Mouse (Mus musculus) forebrain, embryonic 14.5 days (tissue): ENCODE measurements at regions not wholly inside any gene's neighbourhood (a gene's known extent, or its start where the extent isn't known, plus 50 kb on each side); places are given as distances from the start of the nearest gene placed in this dataset.

Experiments used
- ATAC-seq: fragments of 200-750 bp; cut with Nextera tagmentation; 2 replicates; pipeline ENCODE4 v1.8.0; 2017; ENCODE audit warnings: mild to moderate bottlenecking, moderate library complexity
- DNase-seq: peaks from one replicate; pipeline ENCODE4 v3.0.0-alpha.2; 2015; ENCODE audit warnings: low spot score
- H3K27ac ChIP-seq: fragments of 300-500 bp; sonication (generic); 2 replicates; pipeline ENCODE4 v1.5.1; 2014; ENCODE audit warnings: low read depth, mild to moderate bottlenecking, control low read depth, low read length, moderate library complexity
- H3K27me3 ChIP-seq: fragments of 300-500 bp; sonication (generic); replicated peaks from 2 replicates; pipeline ENCODE4 v1.6.1; 2014; ENCODE audit warnings: low read length, control low read depth, mixed read lengths; ENCODE audit not compliant: control insufficient read depth, insufficient read depth
- H3K36me3 ChIP-seq: fragments of 300-500 bp; sonication (generic); 2 replicates; pipeline ENCODE4 v1.6.1; 2014; ENCODE audit warnings: low read length, control low read depth; ENCODE audit not compliant: control insufficient read depth, insufficient read depth
- H3K4me1 ChIP-seq: fragments of 300-500 bp; sonication (generic); 2 replicates; pipeline ENCODE4 v1.6.1; 2014; ENCODE audit warnings: antibody characterized with exemption, low read length, control low read depth; ENCODE audit not compliant: control insufficient read depth, insufficient read depth
- H3K4me2 ChIP-seq: fragments of 300-500 bp; sonication (generic); 2 replicates; pipeline ENCODE4 v1.6.1; 2014; ENCODE audit warnings: mild to moderate bottlenecking, control low read depth, low read length
- H3K4me3 ChIP-seq: fragments of 300-500 bp; sonication (generic); 2 replicates; pipeline ENCODE4 v1.5.1; 2014; ENCODE audit warnings: low read depth, low read length, control low read depth
- H3K9ac ChIP-seq: fragments of 300-500 bp; sonication (generic); 2 replicates; pipeline ENCODE4 v1.6.1; 2014; ENCODE audit warnings: mild to moderate bottlenecking, low read length, control low read depth, moderate library complexity
- H3K9me3 ChIP-seq: fragments of 300-500 bp; sonication (generic); replicated peaks from 2 replicates; pipeline ENCODE4 v1.6.1; 2016; ENCODE audit warnings: low read length, control low read depth, mixed read lengths; ENCODE audit not compliant: control insufficient read depth
- WGBS: fragments of 180-500 bp; shearing (Covaris S2); extraction: QIAGEN DNeasy Blood & Tissue Kit; methylation state at CpG from one replicate; pipeline ENCODE4 v1.1.7; 2014; 5-methylcytosine and 5-hydroxymethylcytosine counted together

GRCm38 (mm10) chr17:27349432-27349831 lies 145.2 kb upstream of the Lemd2 start:
- H3K4me3 ChIP-seq, result no peak overlapping the region
- H3K9ac ChIP-seq, result no peak overlapping the region
- H3K27ac ChIP-seq, result no peak overlapping the region
- H3K4me2 ChIP-seq, result no peak overlapping the region
- no peaks in the 10 kb centered on the region for H3K9me3 ChIP-seq
- WGBS, result 93% methylated on average over 4 of the region's 4 CpGs
- H3K36me3 ChIP-seq, result no peaks in the 10 kb centered on the region
- no peaks in the 10 kb centered on the region for H3K4me1 ChIP-seq
- H3K27me3 ChIP-seq, result no peaks in the 10 kb centered on the region
- DNase-seq, result no peak
- ATAC-seq, result no peak

DNA sequence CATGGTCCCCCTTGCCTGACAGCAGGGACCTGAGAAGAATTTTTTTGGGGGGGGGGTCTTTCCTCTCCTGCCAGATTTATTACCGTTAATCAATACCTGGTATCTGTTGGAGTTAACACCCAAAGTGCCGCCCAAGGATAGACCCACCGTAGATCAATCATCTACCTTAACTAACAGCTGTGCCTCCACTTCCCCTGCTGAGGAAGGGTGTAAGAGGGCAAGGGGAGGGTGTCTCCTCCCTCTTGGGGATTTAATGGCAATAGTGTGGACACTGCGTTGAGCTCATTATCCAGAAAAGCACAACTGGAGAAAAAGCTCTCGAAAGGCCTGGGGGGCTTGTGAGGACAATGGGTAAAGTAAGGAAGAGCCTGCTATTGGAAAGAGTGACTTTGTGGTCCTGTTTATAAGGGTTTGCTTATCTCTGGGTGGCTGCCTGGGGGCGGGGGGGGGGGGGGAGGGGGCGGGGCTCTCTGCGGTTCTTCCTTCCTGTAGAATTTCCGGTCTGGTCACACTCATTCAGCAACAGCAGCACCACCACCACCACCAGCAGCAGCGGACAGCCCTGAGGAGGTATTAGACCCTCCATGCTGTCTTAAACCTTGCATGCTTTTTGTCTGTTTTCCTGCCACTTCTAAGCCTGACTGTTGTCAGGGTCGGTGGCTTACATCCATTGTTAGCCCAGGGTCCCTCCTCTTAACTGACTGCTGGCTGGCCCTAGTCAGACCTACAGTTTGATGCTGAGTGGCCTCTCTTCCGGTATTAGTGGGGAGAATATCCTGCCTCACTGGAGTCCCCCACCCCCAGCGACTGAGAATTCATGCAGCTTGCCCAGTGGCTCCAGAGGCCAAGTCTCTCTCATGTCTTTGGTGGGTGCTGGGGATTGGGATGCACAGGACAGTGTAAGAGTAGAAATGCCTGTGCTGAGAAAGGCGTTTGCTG lies 138.0 kb upstream of the Lemd2 start:
- ATAC-seq (no peak), DNase-seq (no peak)
- H3K27me3 ChIP-seq, result no peaks in the 10 kb centered on the region
- H3K27ac ChIP-seq, result no peak overlapping the region
- H3K9ac ChIP-seq, result no peak overlapping the region
- H3K9me3 ChIP-seq, result no peaks in the 10 kb centered on the region
- H3K4me1 ChIP-seq, result no peaks in the 10 kb centered on the region
- WGBS, result 58% methylated on average over 13 of the region's 14 CpGs
- H3K4me2 ChIP-seq, result no peak overlapping the region
- no peak overlapping the region for H3K4me3 ChIP-seq
- no peaks in the 10 kb centered on the region for H3K36me3 ChIP-seq

GRCm38 (mm10) chr17:27339823-27340222 lies 135.6 kb upstream of the Lemd2 start:
- WGBS, result 67% methylated on average over 3 of the region's 3 CpGs
- no peak overlapping the region for H3K4me3 ChIP-seq
- no peaks in the 10 kb centered on the region for H3K27me3 ChIP-seq
- ATAC-seq (no peak), DNase-seq (no peak)
- no peak overlapping the region for H3K4me2 ChIP-seq
- no peak overlapping the region for H3K27ac ChIP-seq
- H3K36me3 ChIP-seq, result no peaks in the 10 kb centered on the region
- no peak overlapping the region for H3K9ac ChIP-seq
- no peaks in the 10 kb centered on the region for H3K4me1 ChIP-seq
- no peaks in the 10 kb centered on the region for H3K9me3 ChIP-seq

DNA sequence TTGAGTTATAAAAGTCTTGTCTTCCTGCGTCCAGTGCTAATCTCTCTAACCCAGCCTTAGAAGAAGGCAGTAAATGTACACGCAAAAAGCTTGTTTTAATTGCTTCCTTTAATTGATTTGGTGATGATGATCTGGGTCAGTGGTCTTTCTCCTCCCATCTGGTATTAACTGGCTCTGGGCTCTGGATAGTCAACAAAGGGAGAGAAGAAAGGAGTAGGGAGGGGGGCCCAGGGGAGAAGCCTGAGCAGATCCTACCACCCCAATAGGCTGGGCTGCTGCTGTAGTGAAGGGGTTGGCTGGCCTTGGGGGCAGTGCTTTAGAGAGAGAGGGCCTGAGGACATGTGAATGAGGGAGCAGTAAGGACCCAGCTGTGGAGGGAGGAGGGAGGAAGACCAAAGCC lies 135.0 kb upstream of the Lemd2 start:
- no peak overlapping the region for H3K27ac ChIP-seq
- H3K4me2 ChIP-seq, result no peak overlapping the region
- no peaks in the 10 kb centered on the region for H3K36me3 ChIP-seq
- WGBS, result 13% methylated on average over 2 of the region's 2 CpGs
- ATAC-seq (no peak), DNase-seq (no peak)
- no peaks in the 10 kb centered on the region for H3K27me3 ChIP-seq
- H3K4me3 ChIP-seq, result no peak overlapping the region
- H3K4me1 ChIP-seq, result no peaks in the 10 kb centered on the region
- no peak overlapping the region for H3K9ac ChIP-seq
- no peaks in the 10 kb centered on the region for H3K9me3 ChIP-seq

GRCm38 (mm10) chr17:27335621-27336020 lies 131.4 kb upstream of the Lemd2 start:
- no peak for ATAC-seq
- H3K9ac ChIP-seq, result no peak overlapping the region
- no peaks in the 10 kb centered on the region for H3K4me1 ChIP-seq
- no peaks in the 10 kb centered on the region for H3K27me3 ChIP-seq
- WGBS, result 60% methylated on average over 4 of the region's 4 CpGs
- H3K27ac ChIP-seq, result no peak overlapping the region; the same call in 1 of the 2 replicates
- no peaks in the 10 kb centered on the region for H3K36me3 ChIP-seq
- no peak overlapping the region for H3K4me3 ChIP-seq
- H3K9me3 ChIP-seq, result no peaks in the 10 kb centered on the region
- DNase-seq, result no peak
- no peak overlapping the region for H3K4me2 ChIP-seq

GRCm38 (mm10) chr17:27333593-27333992 lies 129.3 kb upstream of the Lemd2 start:
- no peaks in the 10 kb centered on the region for H3K9me3 ChIP-seq
- ATAC-seq (no peak), DNase-seq (no peak)
- WGBS, result 82% methylated on average over 16 of the region's 16 CpGs
- H3K4me3 ChIP-seq, result no peak overlapping the region
- H3K27ac ChIP-seq, result no peak overlapping the region
- no peak overlapping the region for H3K9ac ChIP-seq
- no peaks in the 10 kb centered on the region for H3K36me3 ChIP-seq
- H3K4me2 ChIP-seq, result no peak overlapping the region
- H3K4me1 ChIP-seq, result peaks cover 2% of the 10 kb centered on the region; the same call in 1 of the 2 replicates
- no peaks in the 10 kb centered on the region for H3K27me3 ChIP-seq

- no peak overlapping the region for H3K4me3 ChIP-seq
- H3K4me2 ChIP-seq, result no peak overlapping the region
- H3K4me1 ChIP-seq, result peaks cover 2% of the 10 kb centered on the region; the same call in 1 of the 2 replicates
- no peaks in the 10 kb centered on the region for H3K9me3 ChIP-seq
- 79% methylated on average over 6 of the region's 6 CpGs for WGBS
- no peaks in the 10 kb centered on the region for H3K36me3 ChIP-seq
- H3K27ac ChIP-seq, result no peak overlapping the region
- no peak for DNase-seq
- H3K27me3 ChIP-seq, result no peaks in the 10 kb centered on the region
- H3K9ac ChIP-seq, result no peak overlapping the region
- ATAC-seq, result no peak
Observed at GRCm38 (mm10) chr17:27333141-27333540, 128.9 kb upstream of the Lemd2 start.

DNA sequence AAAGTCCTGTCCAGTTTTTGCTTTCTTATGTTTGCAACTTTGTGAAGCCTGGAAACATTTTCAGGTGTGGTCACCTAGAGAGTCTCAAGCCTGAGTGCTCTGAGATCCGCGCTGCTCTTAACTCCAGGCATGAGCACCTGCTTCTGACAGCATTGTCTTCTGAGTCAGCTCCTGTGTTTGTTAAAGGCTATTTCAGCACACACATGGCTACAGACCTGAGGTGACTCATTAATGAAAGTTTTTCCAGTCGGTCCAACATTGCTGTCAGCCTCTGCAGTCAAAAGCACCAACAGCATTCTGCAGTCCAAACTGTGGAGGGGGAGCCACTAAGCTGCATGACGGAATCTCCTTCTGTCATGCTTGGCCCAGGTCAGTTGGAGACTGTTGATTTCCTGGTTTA lies 127.8 kb upstream of the Lemd2 start:
- Histone ChIP-seq H3K9me3 (no peaks in the 10 kb centered on the region), H3K4me1 (peaks cover 2% of the 10 kb centered on the region; the same call in 1 of the 2 replicates), H3K9ac (no peak overlapping the region), H3K4me3 (no peak overlapping the region), H3K36me3 (no peaks in the 10 kb centered on the region), H3K4me2 (no peak overlapping the region), H3K27me3 (no peaks in the 10 kb centered on the region), H3K27ac (no peak overlapping the region)
- DNase-seq, result no peak
- 86% methylated on average over 4 of the region's 4 CpGs for WGBS
- no peak for ATAC-seq

- H3K36me3 ChIP-seq, result no peaks in the 10 kb centered on the region
- ATAC-seq, result no peak
Observed at GRCm38 (mm10) chr17:27331630-27332029, 127.4 kb upstream of the Lemd2 start.

More at GRCm38 (mm10) chr17:27331630-27332029, 127.4 kb upstream of the Lemd2 start:
- no peak overlapping the region for H3K4me2 ChIP-seq
- peaks cover 2% of the 10 kb centered on the region; the same call in 1 of the 2 replicates for H3K4me1 ChIP-seq
- H3K27me3 ChIP-seq, result no peaks in the 10 kb centered on the region
- DNase-seq, result no peak
- 72% methylated on average over 5 of the region's 5 CpGs for WGBS
- H3K27ac ChIP-seq, result no peak overlapping the region
- H3K9ac ChIP-seq, result no peak overlapping the region
- H3K4me3 ChIP-seq, result no peak overlapping the region
- H3K9me3 ChIP-seq, result no peaks in the 10 kb centered on the region
